10 mouse cellular contexts compared by ENCODE assay signal in genomic region chr6:92850250-92850649, GRCm38 (mm10). TPM values are rescaled to one million over a fixed set of nuclear protein-coding genes. Genes with fewer than 3 reads are reported as not detected.
A peak's percentile ranks its signal among the peaks of the same experiment; 100 is the strongest.
DNase-seq lines count a peak whose midpoint lies in the region; ATAC-seq and TF ChIP-seq lines count a peak whose summit lies in the region.
"Had no signal": no experiment of that assay in that cellular context is flagged by ENCODE, and none has a peak within 500 bp of the region (broad histone marks: within the 10 kb centered on the region; RNA-seq: fewer than 3 reads in every experiment).

No protein-coding gene starts in this region.

- TF ChIP-seq POLR2A in heart, adult 2 months (IDR thresholded peaks at IDR 0.05; ENCODE audit: insufficient read depth, low read depth, low read length), result peak; percentile 41

- H3K36me3 ChIP-seq in hindbrain, embryonic 11.5 days (ENCODE audit: control insufficient read depth, insufficient read depth, low read length), result no peaks in the 10 kb centered on the region
- H3K36me3 ChIP-seq in hindbrain, embryonic 10.5 days, result no peaks in the 10 kb centered on the region
- peaks cover 16% of the 10 kb centered on the region for H3K36me3 ChIP-seq in embryonic facial prominence, embryonic 14.5 days (ENCODE audit: control insufficient read depth, insufficient read depth, low read length)
- H3K36me3 ChIP-seq in heart, adult 2 months (ENCODE audit: control insufficient read depth, insufficient read depth, low read length), result peaks cover 31% of the 10 kb centered on the region

- no peak for ATAC-seq in hindbrain, embryonic 11.5 days (ENCODE audit: low FRiP score)
- ATAC-seq in embryonic facial prominence, embryonic 14.5 days (ENCODE audit: low read depth), result peak; percentile 84

- no peak overlapping the region for H3K27ac ChIP-seq in hindbrain, embryonic 11.5 days (ENCODE audit: low read depth, low read length)
- H3K27ac ChIP-seq in hindbrain, embryonic 10.5 days, result no peak overlapping the region
- H3K27ac ChIP-seq in embryonic facial prominence, embryonic 14.5 days (replicated peaks; ENCODE audit: low read depth, low read length), result no peak overlapping the region; the same call in 1 of the 2 replicates
- H3K27ac ChIP-seq in heart, adult 2 months, result peak overlapping the region; percentile 78

- H3K4me2 ChIP-seq in hindbrain, embryonic 11.5 days (replicated peaks; ENCODE audit: low read depth, low read length), result no peak overlapping the region
- no peak overlapping the region for H3K4me2 ChIP-seq in embryonic facial prominence, embryonic 14.5 days (ENCODE audit: low read depth, low read length)

- H3K9me3 ChIP-seq in hindbrain, embryonic 11.5 days (ENCODE audit: control insufficient read depth, low read length), result no peaks in the 10 kb centered on the region
- no peaks in the 10 kb centered on the region for H3K9me3 ChIP-seq in hindbrain, embryonic 10.5 days
- H3K9me3 ChIP-seq in embryonic facial prominence, embryonic 14.5 days (ENCODE audit: control insufficient read depth, low read length), result no peaks in the 10 kb centered on the region

- TF ChIP-seq EP300 in heart, adult 2 months (IDR thresholded peaks at IDR 0.05; ENCODE audit: insufficient read depth, low read depth, low read length), result peak; percentile 99

- TF ChIP-seq CTCF in heart, adult 2 months (IDR thresholded peaks at IDR 0.05), result no peak

- no peak overlapping the region for H3K9ac ChIP-seq in hindbrain, embryonic 11.5 days (ENCODE audit: low read depth, low read length)
- H3K9ac ChIP-seq in embryonic facial prominence, embryonic 14.5 days (ENCODE audit: low read depth, low read length), result no peak overlapping the region
- H3K9ac ChIP-seq in heart, adult 2 months (ENCODE audit: low read depth, low read length), result no peak overlapping the region

- DNase-seq in hindbrain, embryonic 11.5 days (ENCODE audit: low spot score), result peak; percentile 16
- DNase-seq in hindbrain, embryonic 10.5 days (ENCODE audit: low spot score), result no peak
- DNase-seq in embryonic facial prominence, embryonic 14.5 days (ENCODE audit: low spot score), result peak; percentile 89
- peak; percentile 76 to 90 for DNase-seq in heart, adult 2 months
- DNase-seq in kidney, adult 9 months, result peak; percentile 67
- peak; percentile 67 to 74 for DNase-seq in left cerebral cortex, postnatal 36 days (ENCODE audit: low spot score in 2 of 2)
- DNase-seq in retina, embryonic 14.5 days (ENCODE audit: low spot score), result peak; percentile 39
- DNase-seq in spleen, postnatal 14 days (ENCODE audit: low spot score in 2 of 2), result no peak

- no peaks in the 10 kb centered on the region for H3K4me1 ChIP-seq in hindbrain, embryonic 11.5 days (replicated peaks; ENCODE audit: control insufficient read depth, insufficient read depth, low read length)
- H3K4me1 ChIP-seq in hindbrain, embryonic 10.5 days (replicated peaks), result peaks cover 8% of the 10 kb centered on the region
- peaks cover 2% of the 10 kb centered on the region; the same call in 1 of the 2 replicates for H3K4me1 ChIP-seq in embryonic facial prominence, embryonic 14.5 days (ENCODE audit: control insufficient read depth, insufficient read depth, low read length)
- H3K4me1 ChIP-seq in heart, adult 2 months (ENCODE audit: control insufficient read depth, insufficient read depth, low read length), result peaks cover 15% of the 10 kb centered on the region

- no peaks in the 10 kb centered on the region for H3K79me2 ChIP-seq in heart, adult 2 months (replicated peaks; ENCODE audit: control insufficient read depth, insufficient read depth, low read length)

- intact Hi-C loops in heart, adult 2 months (cut with DNase I), result loop anchor here (1.0 kb wide), 1 partner anchor 19 kb away; the partner anchor contains the start of gene Gm15737
- intact Hi-C loops in left cerebral cortex, postnatal 36 days (cut with DNase I), result no loop called here

- 53% methylated on average over 5 of the region's 5 CpGs for WGBS in hindbrain, embryonic 11.5 days
- WGBS in hindbrain, embryonic 10.5 days, result 66% methylated on average over 5 of the region's 5 CpGs
- WGBS in embryonic facial prominence, embryonic 14.5 days, result 32% methylated on average over 5 of the region's 5 CpGs
- 4% methylated on average over 5 of the region's 5 CpGs for WGBS in heart, adult 2 months

- H3K4me3 ChIP-seq in hindbrain, embryonic 11.5 days (ENCODE audit: low read depth, low read length), result no peak overlapping the region
- H3K4me3 ChIP-seq in hindbrain, embryonic 10.5 days, result no peak overlapping the region
- no peak overlapping the region for H3K4me3 ChIP-seq in embryonic facial prominence, embryonic 14.5 days (ENCODE audit: low read depth, low read length)
- H3K4me3 ChIP-seq in heart, adult 2 months, result no peak overlapping the region

- H3K27me3 ChIP-seq in hindbrain, embryonic 11.5 days (ENCODE audit: control insufficient read depth, insufficient read depth, low read length), result no peaks in the 10 kb centered on the region
- H3K27me3 ChIP-seq in hindbrain, embryonic 10.5 days (ENCODE audit: insufficient read depth, poor library complexity, severe bottlenecking), result no peaks in the 10 kb centered on the region
- H3K27me3 ChIP-seq in embryonic facial prominence, embryonic 14.5 days (replicated peaks; ENCODE audit: control insufficient read depth, insufficient read depth, low read length), result no peaks in the 10 kb centered on the region
- H3K27me3 ChIP-seq in heart, adult 2 months (ENCODE audit: control insufficient read depth, insufficient read depth, low read length), result no peaks in the 10 kb centered on the region

RNA-seq across cellular contexts. Expression of gene Gm15737, which starts 18.9 kb away (rescaled TPM):
- polyA plus RNA-seq in hindbrain, embryonic 11.5 days (2014; fragmentation: Nextera tagmentation; extraction: Ambion mirVana), result not detected in 2 replicates
- 0.03 TPM in 1 of 2 replicates, not detected in the other for polyA plus RNA-seq in hindbrain, embryonic 10.5 days (2016; fragmentation: Nextera tagmentation; extraction: Ambion mirVana)
- 0.10 and 0.12 TPM in 2 replicates for polyA plus RNA-seq in embryonic facial prominence, embryonic 14.5 days (2014; fragmentation: Nextera tagmentation; extraction: Ambion mirVana)
- under 1 TPM; 0.36 to 0.52 TPM for total RNA-seq in heart, adult 2 months (2021)
- polyA plus RNA-seq in heart, adult 2 months (2012; rRNA removed), result 0.12 and 0.56 TPM in 2 replicates
- total RNA-seq in left cerebral cortex, postnatal 36 days (2021), result not detected
- total RNA-seq: common myeloid progenitor, adult 5-6 weeks had no signal
- polyA plus RNA-seq: neural tube, embryonic 11.5 days had no signal

RNA-seq across cellular contexts. Expression of gene A730049H05Rik, which starts 34.0 kb away (rescaled TPM):
- polyA plus RNA-seq in hindbrain, embryonic 11.5 days (2014; fragmentation: Nextera tagmentation; extraction: Ambion mirVana), result 0.18 and 0.25 TPM in 2 replicates
- 0.30 and 0.90 TPM in 2 replicates for polyA plus RNA-seq in hindbrain, embryonic 10.5 days (2016; fragmentation: Nextera tagmentation; extraction: Ambion mirVana)
- polyA plus RNA-seq in embryonic facial prominence, embryonic 14.5 days (2014; fragmentation: Nextera tagmentation; extraction: Ambion mirVana), result 0.58 and 0.61 TPM in 2 replicates
- total RNA-seq in heart, adult 2 months (2021), result under 1 TPM in 1 of 2 experiments, not detected in 1; 0.30 TPM
- 0.06 TPM in 1 of 2 replicates, not detected in the other for polyA plus RNA-seq in heart, adult 2 months (2012; rRNA removed)
- not detected for total RNA-seq in left cerebral cortex, postnatal 36 days (2021)
- total RNA-seq: common myeloid progenitor, adult 5-6 weeks had no signal
- polyA plus RNA-seq: neural tube, embryonic 11.5 days had no signal

Comparison
In these comparisons a context has a peak if more than half of its experiments do, and no peak if none do; other contexts are left out.
1. DNase-seq: peak in hindbrain, embryonic 11.5 days (single experiment), embryonic facial prominence, embryonic 14.5 days (single experiment), heart, adult 2 months (2 of 2), kidney, adult 9 months (single experiment), left cerebral cortex, postnatal 36 days (2 of 2) and retina, embryonic 14.5 days (single experiment); none in hindbrain, embryonic 10.5 days (single experiment) and spleen, postnatal 14 days (0 of 2).